Mouse (Mus musculus): ENCODE measurements around the gene Mtch2.

The Mtch2 gene

GRCm38 (mm10) chr2:90906721-90907120 is 59.8 kb downstream of the Mtch2 start:
- no peak for DNase-seq (ENCODE audit: low read depth)

- no peak for DNase-seq (ENCODE audit: low read depth)
Observed at GRCm38 (mm10) chr2:90910861-90911260, 63.9 kb downstream of the Mtch2 start.

GRCm38 (mm10) chr2:90911668-90912067 is 64.7 kb downstream of the Mtch2 start:
- no peak for DNase-seq (ENCODE audit: low read depth)

- DNase-seq (ENCODE audit: low read depth) = no peak
Observed at GRCm38 (mm10) chr2:90913671-90914070, 66.7 kb downstream of the Mtch2 start.

GRCm38 (mm10) chr2:90915516-90915915 is 68.6 kb downstream of the Mtch2 start:
- DNase-seq (ENCODE audit: low read depth) = no peak
